Mouse (Mus musculus) adrenal gland, postnatal 10 days (tissue): ENCODE measurements around the gene Stx3. TPM values are rescaled to one million over a fixed set of nuclear protein-coding genes. Genes with fewer than 3 reads are reported as not detected.
A peak's percentile ranks its signal among the peaks of the same experiment; 100 is the strongest.

Experiments
- DNase-seq: peaks from one replicate; pipeline ENCODE4 v3.0.0; 2021; ENCODE audit warnings: mixed read lengths
- total RNA-seq, 2 experiments: library from RNA; stranded (reverse); gene quantifications; 2 replicates each; pipeline ENCODE4 v1.2.3; 2021

Stx3 gene
- total RNA-seq, 2 experiments from 2014 or later = 5.8 to 7.3 TPM

GRCm38 (mm10) chr19:11807822-11808221, 11.4 kb downstream of the Stx3 start:
- no peak for DNase-seq

- DNase-seq = no peak
Measured at GRCm38 (mm10) chr19:11807251-11807650, 12.0 kb downstream of the Stx3 start.

- DNase-seq = no peak
Measured at GRCm38 (mm10) chr19:11804423-11804822, 14.8 kb downstream of the Stx3 start.

- no peak for DNase-seq
Measured at GRCm38 (mm10) chr19:11800531-11801315, 18.5 kb downstream of the Stx3 start.

- no peak for DNase-seq
Measured at GRCm38 (mm10) chr19:11794447-11794846, 24.8 kb downstream of the Stx3 start.

GRCm38 (mm10) chr19:11793741-11794359, 25.4 kb downstream of the Stx3 start:
- no peak for DNase-seq

- no peak for DNase-seq
Measured at GRCm38 (mm10) chr19:11791825-11792224, 27.4 kb downstream of the Stx3 start.

- DNase-seq = no peak
Measured at GRCm38 (mm10) chr19:11788876-11789275, 30.3 kb downstream of the Stx3 start.

- DNase-seq = no peak
Measured at GRCm38 (mm10) chr19:11787826-11788225, 31.4 kb downstream of the Stx3 start.

- no peak for DNase-seq
Measured at GRCm38 (mm10) chr19:11785409-11786154, 33.6 kb downstream of the Stx3 start.

GRCm38 (mm10) chr19:11777191-11777865, 41.9 kb downstream of the Stx3 start:
- peak; percentile 82 for DNase-seq

GRCm38 (mm10) chr19:11770205-11770892, 48.9 kb downstream of the Stx3 start, which contains the start of gene Mrpl16:
TSS of gene Mrpl16 (plus strand) at chr19:11770391.
- DNase-seq = peak; percentile 92

GRCm38 (mm10) chr19:11769257-11769920, 49.8 kb downstream of the Stx3 start:
- DNase-seq = no peak

- peak; percentile 39 for DNase-seq
Measured at GRCm38 (mm10) chr19:11768163-11768562, 51.0 kb downstream of the Stx3 start.

- DNase-seq = no peak
Measured at GRCm38 (mm10) chr19:11766413-11766812, 52.8 kb downstream of the Stx3 start.

- no peak for DNase-seq
Measured at GRCm38 (mm10) chr19:11765059-11765458, 54.1 kb downstream of the Stx3 start.

GRCm38 (mm10) chr19:11747298-11747697, 71.9 kb downstream of the Stx3 start, which contains the start of gene Gif:
TSS of gene Gif (plus strand) at chr19:11747554.
- DNase-seq = no peak

GRCm38 (mm10) chr19:11745680-11746079, 73.5 kb downstream of the Stx3 start:
- DNase-seq = no peak

- DNase-seq = no peak
Measured at GRCm38 (mm10) chr19:11736455-11736854, 82.7 kb downstream of the Stx3 start.

- DNase-seq = no peak
Measured at GRCm38 (mm10) chr19:11730278-11730677, 88.9 kb downstream of the Stx3 start.

GRCm38 (mm10) chr19:11727304-11727703, 91.9 kb downstream of the Stx3 start:
- no peak for DNase-seq
